Comparison of ENCODE assay signal across 20 mouse cellular contexts in genomic region chr6:114737181-114737580, GRCm38 (mm10).
A peak's percentile ranks its signal among the peaks of the same experiment; 100 is the strongest.
DNase-seq lines count a peak whose midpoint lies in the region; ATAC-seq lines count a peak whose summit lies in the region.
"Had no signal": no experiment of that assay in that cellular context is flagged by ENCODE, and none has a peak within 500 bp of the region (broad histone marks: within the 10 kb centered on the region; RNA-seq: fewer than 3 reads in every experiment).

No protein-coding gene starts in this region.

- no peak overlapping the region for H3K9ac ChIP-seq in midbrain, embryonic 13.5 days (replicated peaks)
- H3K9ac ChIP-seq: embryonic facial prominence, embryonic 12.5 days; forebrain, embryonic 13.5 days; forebrain, embryonic 15.5 days; forebrain, postnatal 0 days had no signal

- no peak overlapping the region for H3K4me2 ChIP-seq in midbrain, embryonic 13.5 days (replicated peaks)
- H3K4me2 ChIP-seq: forebrain, embryonic 15.5 days had no signal

- peaks cover 28% of the 10 kb centered on the region for H3K27me3 ChIP-seq in midbrain, embryonic 10.5 days (ENCODE audit: low read depth, poor library complexity, severe bottlenecking)
- peaks cover 6% of the 10 kb centered on the region for H3K27me3 ChIP-seq in midbrain, embryonic 13.5 days
- H3K27me3 ChIP-seq: CH12.LX; embryonic facial prominence, embryonic 12.5 days; forebrain, embryonic 15.5 days had no signal

- peaks cover 20% of the 10 kb centered on the region for H3K36me3 ChIP-seq in midbrain, embryonic 10.5 days
- H3K36me3 ChIP-seq in midbrain, embryonic 13.5 days, result peaks cover 25% of the 10 kb centered on the region

- 84% methylated on average over 11 of the region's 11 CpGs for WGBS in midbrain, embryonic 10.5 days
- 82% methylated on average over 11 of the region's 11 CpGs for WGBS in midbrain, embryonic 13.5 days

- no peak for ATAC-seq in midbrain, embryonic 13.5 days
- ATAC-seq: CD4-positive, CD25-positive, alpha-beta regulatory T cell, adult 4 months had no signal

- DNase-seq in midbrain, embryonic 10.5 days (ENCODE audit: low spot score), result no peak
- peak; percentile 14 for DNase-seq in 3134 (ENCODE audit: extremely low read depth, insufficient read length, low spot score)
- DNase-seq in spleen, postnatal 14 days (ENCODE audit: low spot score in 2 of 2), result no peak
- DNase-seq: adrenal gland, postnatal 25 days; B cell, adult 2 months; cerebellum, adult 11-12 months; cerebellum, adult 2 months; cerebellum, adult 9-10 months; cerebellum, postnatal 10 days; cerebellum, postnatal 25 days; forebrain, postnatal 0 days had no signal

- H3K4me3 ChIP-seq in midbrain, embryonic 10.5 days, result no peak overlapping the region
- H3K4me3 ChIP-seq in midbrain, embryonic 13.5 days (replicated peaks), result no peak overlapping the region
- no peak overlapping the region for H3K4me3 ChIP-seq in brown adipose tissue, adult 24 weeks (ENCODE audit: insufficient read depth, low read depth, low read length)
- H3K4me3 ChIP-seq: forebrain, embryonic 13.5 days had no signal

- peaks cover 15% of the 10 kb centered on the region for H3K4me1 ChIP-seq in midbrain, embryonic 10.5 days
- peaks cover 15% of the 10 kb centered on the region for H3K4me1 ChIP-seq in midbrain, embryonic 13.5 days (replicated peaks)
- peaks cover 25% of the 10 kb centered on the region for H3K4me1 ChIP-seq in brown adipose tissue, adult 24 weeks (ENCODE audit: control insufficient read depth, insufficient read depth, insufficient read length, low read length)

- H3K9me3 ChIP-seq in midbrain, embryonic 10.5 days (replicated peaks), result peaks cover 4% of the 10 kb centered on the region; the same call in 1 of the 2 replicates
- peaks cover 16% of the 10 kb centered on the region; the same call in 1 of the 2 replicates for H3K9me3 ChIP-seq in midbrain, embryonic 13.5 days
- H3K9me3 ChIP-seq: embryonic facial prominence, embryonic 12.5 days; forebrain, embryonic 13.5 days; forebrain, embryonic 15.5 days; G1E had no signal

- 0 out of 2 replicates have a peak overlapping the region, but pooled peaks have one; percentile 20 for H3K27ac ChIP-seq in midbrain, embryonic 10.5 days (replicated peaks)
- H3K27ac ChIP-seq in midbrain, embryonic 13.5 days, result no peak overlapping the region
- peak overlapping the region; percentile 83 for H3K27ac ChIP-seq in brown adipose tissue, adult 24 weeks (replicated peaks; ENCODE audit: low read depth, low read length)
- H3K27ac ChIP-seq: embryonic facial prominence, embryonic 10.5 days; embryonic facial prominence, embryonic 12.5 days; forebrain, embryonic 13.5 days; forebrain, embryonic 15.5 days had no signal
